Mouse (Mus musculus): ENCODE results near the gene Mrpl58. TPM values are rescaled to one million over a fixed set of nuclear protein-coding genes. Genes with fewer than 3 reads are reported as not detected.
A peak's percentile ranks its signal among the peaks of the same experiment; 100 is the strongest.

The Mrpl58 gene
- 186 TPM for polyA plus RNA-seq (2012; fragmentation: generic; extraction: Trizol)
- long read RNA-seq, experiment 1, transcript Mrpl58-209 (6 exons, 2,596 nt) = major isoform, 98 of 117 reads
- long read RNA-seq, experiment 1, transcript Mrpl58-202 (6 exons, 749 nt) = minor isoform, 9 of 117 reads
- long read RNA-seq, experiment 1, partial matches to known transcripts = 1 of 117 reads
- long read RNA-seq, experiment 1, other reads (novel, unspliced or antisense) = 5 of 117 reads
- long read RNA-seq, experiment 2, transcript Mrpl58-209 (6 exons, 2,596 nt) = major isoform, 18 of 24 reads
- long read RNA-seq, experiment 2, partial matches to known transcripts = 0 of 24 reads
- long read RNA-seq, experiment 2, other reads (novel, unspliced or antisense) = 0 of 24 reads

- TF ChIP-seq MAX (IDR thresholded peaks at IDR 0.05) (peak; percentile 59), FOSL1 (IDR thresholded peaks at IDR 0.05; ENCODE audit: insufficient read depth, low read length, poor library complexity, severe bottlenecking) (no peak), CEBPB (IDR thresholded peaks at IDR 0.05; ENCODE audit: low read depth) (no peak)
- H3K36me3 ChIP-seq (ENCODE audit: control insufficient read depth, insufficient read depth) = peaks cover 3% of the 10 kb centered on the region
- peaks cover 25% of the 10 kb centered on the region for H3K79me2 ChIP-seq (ENCODE audit: control insufficient read depth, insufficient read depth)
- H3ac ChIP-seq (ENCODE audit: control insufficient read depth, insufficient read length, low read depth) = peak within 1 kb of the TSS; percentile 93
- peaks cover 14% of the 10 kb centered on the region for H3K79me3 ChIP-seq (ENCODE audit: low read depth)
- H3K4me3 ChIP-seq (ENCODE audit: insufficient read depth, poor library complexity, severe bottlenecking) = peak within 1 kb of the TSS; percentile 64
- no peaks in the 10 kb centered on the region for H3K27me3 ChIP-seq (ENCODE audit: control insufficient read depth, insufficient read depth, insufficient read length)
Measured at GRCm38 (mm10) chr11:115403338-115404124, at the start of gene Mrpl58. Mrpl58 (plus strand) TSS chr11:115403752.

DNA sequence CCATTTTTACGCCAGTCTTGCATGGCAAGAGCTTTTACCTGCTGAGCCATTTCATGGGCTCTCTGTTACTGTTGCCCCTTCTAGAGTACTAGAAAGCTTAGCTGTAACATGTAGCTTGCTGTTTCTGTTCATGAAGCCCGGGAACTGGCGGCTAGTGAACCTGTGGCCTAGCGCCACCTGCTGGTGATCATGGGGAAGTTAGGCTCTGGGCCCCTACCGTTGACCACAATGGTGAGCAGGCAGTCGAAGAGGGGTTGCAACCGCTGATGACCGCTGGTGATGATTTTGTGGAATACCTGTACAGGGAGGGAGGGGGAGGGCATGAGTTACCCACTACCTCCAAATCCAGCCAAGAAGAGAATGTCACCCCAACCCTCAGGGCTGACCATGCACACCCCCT is 49.4 kb upstream of the Mrpl58 start:
- no peaks in the 10 kb centered on the region for H3K79me2 ChIP-seq (ENCODE audit: control insufficient read depth, insufficient read depth)
- H3K36me3 ChIP-seq (ENCODE audit: control insufficient read depth, insufficient read depth) = no peaks in the 10 kb centered on the region
- no peak overlapping the region for H3ac ChIP-seq (ENCODE audit: control insufficient read depth, insufficient read length, low read depth)
- H3K27me3 ChIP-seq (ENCODE audit: control insufficient read depth, insufficient read depth, insufficient read length) = no peaks in the 10 kb centered on the region
- H3K4me3 ChIP-seq (ENCODE audit: insufficient read depth, poor library complexity, severe bottlenecking) = no peak overlapping the region
- no peaks in the 10 kb centered on the region for H3K79me3 ChIP-seq (ENCODE audit: low read depth)
- TF ChIP-seq FOSL1 (IDR thresholded peaks at IDR 0.05; ENCODE audit: insufficient read depth, low read length, poor library complexity, severe bottlenecking) (no peak), CEBPB (IDR thresholded peaks at IDR 0.05; ENCODE audit: low read depth) (no peak), MAX (IDR thresholded peaks at IDR 0.05) (no peak), CTCF (IDR thresholded peaks at IDR 0.05; ENCODE audit: control insufficient read depth, insufficient read depth, insufficient read length) (peak; percentile 90), MYOD1 (IDR thresholded peaks at IDR 0.05; ENCODE audit: control insufficient read depth, insufficient read length, low read depth) (no peak), USF1 (IDR thresholded peaks at IDR 0.05; ENCODE audit: low read depth) (no peak)

DNA sequence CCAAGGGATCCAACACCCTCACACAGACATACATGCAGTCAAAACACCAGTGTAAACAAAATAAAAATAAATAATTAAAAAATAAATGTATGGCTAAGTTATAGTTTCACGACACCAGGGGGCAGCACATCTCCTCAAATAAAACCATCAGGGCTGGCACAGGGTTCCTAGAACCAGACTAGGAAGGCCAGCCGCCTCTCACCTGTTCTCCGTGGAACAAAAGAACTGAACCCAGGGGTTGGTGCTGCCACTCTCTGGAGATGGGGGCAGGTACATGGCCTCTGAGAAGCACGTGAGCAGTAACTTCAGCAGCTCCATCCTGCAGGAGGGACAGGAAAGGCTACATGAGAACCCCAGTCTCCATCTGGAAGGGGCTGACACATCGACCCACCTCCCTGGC is 45.1 kb upstream of the Mrpl58 start:
- H3K4me3 ChIP-seq (ENCODE audit: insufficient read depth, poor library complexity, severe bottlenecking) = no peak overlapping the region
- no peaks in the 10 kb centered on the region for H3K36me3 ChIP-seq (ENCODE audit: control insufficient read depth, insufficient read depth)
- no peak overlapping the region for H3ac ChIP-seq (ENCODE audit: control insufficient read depth, insufficient read length, low read depth)
- no peaks in the 10 kb centered on the region for H3K79me3 ChIP-seq (ENCODE audit: low read depth)
- TF ChIP-seq MAX (IDR thresholded peaks at IDR 0.05) (no peak), MYOD1 (IDR thresholded peaks at IDR 0.05; ENCODE audit: control insufficient read depth, insufficient read length, low read depth) (no peak), USF1 (IDR thresholded peaks at IDR 0.05; ENCODE audit: low read depth) (no peak), FOSL1 (IDR thresholded peaks at IDR 0.05; ENCODE audit: insufficient read depth, low read length, poor library complexity, severe bottlenecking) (no peak), CEBPB (IDR thresholded peaks at IDR 0.05; ENCODE audit: low read depth) (no peak), MYOG (IDR thresholded peaks at IDR 0.05; ENCODE audit: control insufficient read depth, extremely low read depth, insufficient read length) (no peak), CTCF (IDR thresholded peaks at IDR 0.05; ENCODE audit: control insufficient read depth, insufficient read depth, insufficient read length) (no peak)
- H3K27me3 ChIP-seq (ENCODE audit: control insufficient read depth, insufficient read depth, insufficient read length) = no peaks in the 10 kb centered on the region
- H3K79me2 ChIP-seq (ENCODE audit: control insufficient read depth, insufficient read depth) = no peaks in the 10 kb centered on the region

DNA sequence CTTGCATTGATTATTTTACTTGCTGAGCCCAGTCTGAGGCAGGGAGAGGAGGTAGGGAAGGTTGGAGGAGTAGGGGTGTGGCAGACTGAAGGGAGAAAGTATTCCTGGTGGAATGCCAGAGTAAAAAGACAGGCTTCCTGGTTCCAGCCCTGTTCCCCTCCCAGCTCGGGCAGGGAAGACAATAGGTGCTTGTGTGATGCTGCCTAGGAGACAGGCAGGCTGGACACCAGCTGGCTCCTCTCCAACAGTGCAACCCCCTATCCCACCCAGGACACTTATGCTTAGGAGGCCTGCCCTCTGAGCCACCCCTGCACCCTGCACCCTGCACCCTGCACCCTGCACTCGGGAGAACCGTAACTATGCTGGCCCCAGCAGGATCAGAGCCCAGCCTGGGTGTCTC is 44.3 kb upstream of the Mrpl58 start:
- Histone ChIP-seq H3K79me2 (ENCODE audit: control insufficient read depth, insufficient read depth) (no peaks in the 10 kb centered on the region), H3K4me3 (ENCODE audit: insufficient read depth, poor library complexity, severe bottlenecking) (no peak overlapping the region), H3K27me3 (ENCODE audit: control insufficient read depth, insufficient read depth, insufficient read length) (no peaks in the 10 kb centered on the region), H3K36me3 (ENCODE audit: control insufficient read depth, insufficient read depth) (no peaks in the 10 kb centered on the region), H3ac (ENCODE audit: control insufficient read depth, insufficient read length, low read depth) (no peak overlapping the region), H3K79me3 (ENCODE audit: low read depth) (no peaks in the 10 kb centered on the region)
- no peak for TF ChIP-seq CTCF (IDR thresholded peaks at IDR 0.05; ENCODE audit: control insufficient read depth, insufficient read depth, insufficient read length)
- TF ChIP-seq MYOG (IDR thresholded peaks at IDR 0.05; ENCODE audit: control insufficient read depth, extremely low read depth, insufficient read length) = no peak
- TF ChIP-seq MYOD1 (IDR thresholded peaks at IDR 0.05; ENCODE audit: control insufficient read depth, insufficient read length, low read depth) = no peak
- no peak for TF ChIP-seq MAX (IDR thresholded peaks at IDR 0.05)
- no peak for TF ChIP-seq FOSL1 (IDR thresholded peaks at IDR 0.05; ENCODE audit: insufficient read depth, low read length, poor library complexity, severe bottlenecking)
- no peak for TF ChIP-seq USF1 (IDR thresholded peaks at IDR 0.05; ENCODE audit: low read depth)
- no peak for TF ChIP-seq CEBPB (IDR thresholded peaks at IDR 0.05; ENCODE audit: low read depth)

DNA sequence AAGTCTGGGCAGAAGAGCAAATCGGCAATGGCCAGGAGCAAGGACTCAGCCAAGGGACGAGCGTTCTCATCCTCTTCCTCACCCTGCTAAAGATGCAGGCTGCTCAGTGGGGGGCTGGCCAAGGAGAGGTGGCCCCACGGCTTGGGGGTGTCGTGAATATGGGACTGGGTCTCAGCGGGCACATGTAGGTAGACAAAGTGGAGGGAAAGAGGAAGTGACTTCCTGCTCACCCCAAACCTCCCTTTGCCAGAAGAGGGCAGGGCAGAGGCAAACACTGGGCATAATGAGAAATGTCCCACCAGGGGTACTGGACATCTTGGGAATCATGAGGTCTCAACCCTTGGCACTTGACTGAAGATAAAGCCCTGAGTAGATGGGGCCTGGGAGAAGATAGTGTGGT is 43.8 kb upstream of the Mrpl58 start:
- H3K79me3 ChIP-seq (ENCODE audit: low read depth) = no peaks in the 10 kb centered on the region
- no peaks in the 10 kb centered on the region for H3K79me2 ChIP-seq (ENCODE audit: control insufficient read depth, insufficient read depth)
- no peaks in the 10 kb centered on the region for H3K36me3 ChIP-seq (ENCODE audit: control insufficient read depth, insufficient read depth)
- no peak overlapping the region for H3K4me3 ChIP-seq (ENCODE audit: insufficient read depth, poor library complexity, severe bottlenecking)
- TF ChIP-seq FOSL1 (IDR thresholded peaks at IDR 0.05; ENCODE audit: insufficient read depth, low read length, poor library complexity, severe bottlenecking) = no peak
- TF ChIP-seq CTCF (IDR thresholded peaks at IDR 0.05; ENCODE audit: control insufficient read depth, insufficient read depth, insufficient read length) = no peak
- TF ChIP-seq MAX (IDR thresholded peaks at IDR 0.05) = no peak
- no peak for TF ChIP-seq MYOD1 (IDR thresholded peaks at IDR 0.05; ENCODE audit: control insufficient read depth, insufficient read length, low read depth)
- TF ChIP-seq USF1 (IDR thresholded peaks at IDR 0.05; ENCODE audit: low read depth) = no peak
- no peak for TF ChIP-seq MYOG (IDR thresholded peaks at IDR 0.05; ENCODE audit: control insufficient read depth, extremely low read depth, insufficient read length)
- no peak for TF ChIP-seq CEBPB (IDR thresholded peaks at IDR 0.05; ENCODE audit: low read depth)
- H3ac ChIP-seq (ENCODE audit: control insufficient read depth, insufficient read length, low read depth) = no peak overlapping the region
- H3K27me3 ChIP-seq (ENCODE audit: control insufficient read depth, insufficient read depth, insufficient read length) = no peaks in the 10 kb centered on the region
